Mouse (Mus musculus): ENCODE results near the gene Zfp410.

Gene Zfp410

DNA sequence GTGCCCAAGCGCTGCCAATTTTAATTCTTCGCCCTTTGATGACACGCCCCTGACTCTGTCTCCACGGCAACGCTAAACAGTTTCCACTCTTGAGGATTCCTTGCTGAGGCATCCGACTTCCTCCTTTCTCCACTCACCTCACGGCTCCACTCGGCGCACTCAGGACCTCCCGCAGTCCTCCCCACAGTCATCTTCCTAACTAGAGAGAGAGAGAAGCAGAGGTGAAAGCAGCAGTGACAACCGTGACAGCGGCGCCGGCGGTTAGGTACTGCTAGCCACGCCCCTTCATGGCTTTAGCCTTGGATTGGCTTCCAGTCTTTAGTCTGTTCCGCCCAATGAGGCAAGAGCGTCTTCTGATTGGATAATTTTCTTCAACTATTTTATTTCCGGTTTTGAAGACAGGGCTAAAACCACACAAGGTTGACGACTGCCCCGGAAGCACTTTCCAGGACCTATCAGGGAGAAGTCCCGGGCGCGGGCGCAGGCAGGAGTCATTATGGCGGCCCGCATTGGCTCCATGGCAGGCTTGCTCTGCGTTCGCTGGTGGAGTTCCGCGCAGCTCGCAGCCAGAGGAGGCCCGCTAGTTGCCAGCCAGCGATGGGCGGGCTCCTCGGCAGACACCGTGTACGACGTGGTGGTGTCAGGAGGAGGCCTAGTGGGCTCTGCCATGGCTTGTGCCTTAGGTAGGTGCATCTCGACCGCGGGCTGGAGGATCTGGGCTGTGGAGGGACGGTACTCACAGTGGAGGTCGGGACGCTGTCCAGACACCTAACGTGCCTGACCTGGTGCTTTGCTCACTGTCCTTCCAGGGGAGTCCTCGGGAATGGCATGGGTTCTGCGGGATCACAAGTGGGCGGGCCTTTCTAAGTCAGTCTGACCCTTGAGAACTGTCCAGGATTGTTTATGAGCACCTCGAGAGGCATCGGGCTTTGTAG is 45.2 kb downstream of the Zfp410 start, which contains the start of the genes Coq6 and Fam161b:
Gene Coq6 (plus strand): TSS at position 103 of the 935 bp plus-strand sequence.
Gene Fam161b (minus strand): TSS at position 279 of the 935 bp plus-strand sequence.
- in situ Hi-C loops (cut with MboI): no loop called here

DNA sequence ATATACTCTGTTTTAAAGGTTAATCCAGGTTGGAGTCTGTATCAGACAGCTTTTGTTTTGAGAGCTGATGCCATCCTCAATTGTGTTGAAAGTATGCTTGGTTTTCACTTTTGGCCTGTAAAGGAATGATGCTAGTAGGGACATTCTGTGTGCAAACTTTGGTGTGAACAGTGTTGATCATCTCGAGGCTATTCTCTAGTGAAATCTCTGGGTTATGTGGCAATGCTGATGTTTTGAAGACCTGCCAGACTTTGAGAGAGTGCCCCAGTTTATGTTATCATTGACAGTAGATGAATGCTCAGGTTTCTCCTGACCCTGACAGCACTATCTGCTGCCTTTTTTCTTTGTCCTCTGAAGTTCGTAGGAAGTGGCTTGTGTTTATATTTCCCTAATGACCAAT is 46.2 kb downstream of the Zfp410 start:
- in situ Hi-C loops (cut with MboI): no loop called here

DNA sequence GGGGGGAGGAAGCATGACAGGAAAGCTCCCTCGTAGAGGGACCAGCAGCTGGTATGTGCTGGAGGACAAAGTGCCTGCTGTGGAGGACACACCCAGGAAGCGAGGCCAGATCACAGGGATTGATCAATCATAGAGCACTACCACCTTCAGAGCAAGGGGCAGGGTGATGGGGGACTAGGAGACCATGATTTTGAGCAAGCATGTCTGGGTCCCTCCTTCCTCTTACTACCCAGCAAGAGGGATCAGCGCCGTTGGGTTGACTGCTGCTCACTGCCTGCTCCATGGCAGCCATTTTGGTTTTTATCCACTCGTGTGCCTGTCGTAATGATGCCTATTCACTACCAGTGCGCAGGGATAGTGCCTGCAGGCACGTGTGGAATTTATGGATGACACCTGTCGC is 47.6 kb downstream of the Zfp410 start:
- in situ Hi-C loops (cut with MboI): no loop called here

DNA sequence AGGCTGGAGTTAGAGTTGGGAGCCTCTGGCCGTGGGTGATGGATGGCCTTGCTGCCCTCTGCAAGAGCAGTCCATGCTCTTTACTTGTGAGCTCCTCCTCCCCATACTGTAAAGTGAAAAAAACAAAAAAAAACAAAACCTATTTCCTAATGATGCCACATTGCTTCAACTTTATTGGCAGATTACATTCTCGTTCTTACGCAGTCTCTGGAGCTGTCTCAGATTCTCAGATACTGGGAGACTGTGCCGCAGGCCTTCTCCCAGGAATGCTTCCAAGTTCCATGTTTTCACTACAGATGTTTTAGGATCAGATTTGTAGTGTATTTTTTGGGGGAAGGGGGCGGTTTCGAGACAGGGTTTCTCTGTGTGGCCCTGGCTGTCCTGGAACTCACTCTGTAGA is 48.5 kb downstream of the Zfp410 start:
- in situ Hi-C loops (cut with MboI): no loop called here

DNA sequence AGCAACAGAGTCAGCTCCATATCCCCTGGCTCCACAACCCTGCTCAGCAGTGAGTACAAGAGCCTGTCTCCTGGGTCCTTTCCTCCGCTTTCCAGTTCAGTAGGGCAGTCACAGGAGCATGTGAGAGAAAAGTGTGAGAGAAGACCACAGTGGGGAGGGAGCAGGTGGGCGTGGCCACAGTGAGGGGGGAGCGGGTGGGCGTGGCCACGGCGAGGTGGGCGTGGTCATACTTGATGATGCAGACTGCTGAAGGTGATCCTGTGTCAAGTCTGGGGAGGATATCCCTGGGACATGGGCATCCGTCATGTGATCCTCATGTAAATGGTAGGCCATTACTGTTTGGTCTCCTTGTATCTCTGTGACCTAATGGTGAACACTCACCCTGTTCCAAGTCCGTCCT is 50.3 kb downstream of the Zfp410 start:
- in situ Hi-C loops (cut with MboI): no loop called here

DNA sequence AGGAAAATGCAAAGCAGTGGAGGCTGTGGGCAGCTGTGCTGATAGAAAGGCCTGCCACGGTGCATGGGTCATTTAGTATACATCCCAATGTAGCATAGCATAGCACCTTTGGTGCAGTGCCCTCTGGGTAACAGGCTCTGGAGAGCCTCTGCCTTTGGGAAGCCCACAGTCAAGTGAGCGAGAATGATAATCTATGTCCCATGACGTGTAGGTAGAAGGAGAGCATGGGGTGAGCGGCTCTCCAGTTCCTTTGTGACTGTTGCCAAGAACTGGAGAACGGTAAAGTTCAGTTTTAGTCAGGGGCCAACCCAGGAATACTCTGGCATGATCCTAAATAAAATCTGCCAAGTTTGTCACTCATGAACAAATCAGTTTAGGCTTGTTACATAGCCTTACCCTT is 55.0 kb downstream of the Zfp410 start:
- in situ Hi-C loops (cut with MboI): no loop called here

DNA sequence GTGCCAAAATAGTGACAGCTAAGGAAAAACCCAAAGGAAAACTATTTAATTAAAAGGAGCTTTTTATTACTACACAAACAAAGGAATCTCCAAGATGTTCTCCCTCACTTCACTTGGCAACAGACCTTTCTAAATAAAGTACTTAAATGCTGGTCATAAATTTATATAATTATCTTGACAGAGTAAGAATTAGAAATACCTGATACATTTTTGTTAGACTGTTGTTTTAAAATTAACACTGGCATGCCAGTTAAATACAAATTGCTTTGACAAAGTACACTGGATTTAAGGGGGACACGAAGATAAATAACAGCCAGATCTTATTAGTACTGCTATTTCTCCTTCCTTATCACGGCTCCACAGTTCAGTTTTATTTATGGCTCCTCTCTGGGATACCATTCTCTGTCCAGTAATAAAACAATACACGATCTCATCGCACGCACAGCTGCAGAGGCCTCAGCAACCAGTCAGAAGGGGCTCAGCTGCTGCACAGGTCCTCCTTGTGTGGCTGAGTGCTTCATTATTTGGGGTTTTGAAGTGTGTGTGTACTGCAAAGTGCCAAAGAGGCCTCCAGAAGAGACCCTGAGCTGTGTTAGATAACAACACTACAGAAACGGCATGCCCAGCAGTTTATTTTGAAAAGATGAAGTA is 57.3 kb downstream of the Zfp410 start:
- in situ Hi-C loops (cut with MboI): no loop called here

DNA sequence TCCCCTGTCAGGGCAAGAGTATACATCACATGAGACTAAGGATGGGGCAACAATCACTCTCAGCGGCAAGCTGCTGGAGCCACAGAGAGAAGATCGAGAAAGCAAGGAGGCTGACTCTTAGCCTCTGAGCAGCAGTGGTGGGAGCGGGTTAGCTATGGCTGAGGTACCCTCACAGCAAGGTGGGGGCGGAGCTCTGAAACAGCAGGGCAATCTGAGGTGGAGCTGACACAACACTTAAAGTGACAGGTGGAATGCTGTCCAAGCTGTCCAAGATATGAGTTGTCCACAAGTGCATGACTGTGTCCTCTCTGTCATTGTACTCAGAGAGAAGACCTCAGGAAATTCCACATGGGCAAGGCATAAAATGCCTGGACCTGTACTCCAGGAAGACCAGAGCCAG is 65.7 kb downstream of the Zfp410 start:
- in situ Hi-C loops (cut with MboI): no loop called here

DNA sequence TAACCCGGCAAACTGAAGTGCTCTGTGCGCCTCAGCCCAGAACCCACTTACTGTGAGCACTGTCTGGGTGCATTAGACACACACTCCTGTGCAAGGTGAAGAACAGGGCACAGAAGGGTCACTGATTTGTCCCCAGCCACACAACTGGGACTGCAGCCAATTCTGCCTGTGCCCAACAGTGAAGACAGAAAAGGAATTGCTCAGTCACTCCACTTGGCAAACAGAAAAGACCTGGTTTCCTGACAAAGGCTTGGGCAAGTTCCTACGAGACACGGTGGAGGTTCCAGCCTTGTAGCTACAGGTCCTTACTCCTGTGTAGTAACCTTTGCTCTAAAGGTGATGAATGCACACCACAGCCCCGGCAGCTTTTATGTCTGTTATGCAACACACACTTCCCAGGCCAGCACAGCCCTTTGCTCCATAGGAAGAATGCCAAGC is 68.0 kb downstream of the Zfp410 start:
- in situ Hi-C loops (cut with MboI): no loop called here

DNA sequence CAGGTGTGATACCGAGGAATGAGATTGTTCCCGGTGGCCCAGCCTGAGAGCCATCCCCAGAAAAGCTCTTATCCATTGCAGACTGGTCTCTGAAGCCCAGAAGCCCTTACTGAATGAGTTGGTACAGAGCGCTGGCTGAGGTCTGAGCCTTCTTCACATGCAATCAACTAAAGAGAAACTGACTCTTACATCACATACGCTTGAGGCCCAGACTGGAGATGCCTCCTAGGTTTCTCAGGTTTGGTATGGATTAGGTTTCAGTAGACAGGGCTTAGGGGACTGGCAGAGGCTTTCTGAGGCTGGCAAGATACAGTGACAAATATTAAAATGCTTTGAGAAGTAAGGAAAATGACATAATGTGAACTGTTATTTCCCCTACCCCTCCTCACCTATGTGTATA is 68.8 kb downstream of the Zfp410 start:
- in situ Hi-C loops (cut with MboI): no loop called here

DNA sequence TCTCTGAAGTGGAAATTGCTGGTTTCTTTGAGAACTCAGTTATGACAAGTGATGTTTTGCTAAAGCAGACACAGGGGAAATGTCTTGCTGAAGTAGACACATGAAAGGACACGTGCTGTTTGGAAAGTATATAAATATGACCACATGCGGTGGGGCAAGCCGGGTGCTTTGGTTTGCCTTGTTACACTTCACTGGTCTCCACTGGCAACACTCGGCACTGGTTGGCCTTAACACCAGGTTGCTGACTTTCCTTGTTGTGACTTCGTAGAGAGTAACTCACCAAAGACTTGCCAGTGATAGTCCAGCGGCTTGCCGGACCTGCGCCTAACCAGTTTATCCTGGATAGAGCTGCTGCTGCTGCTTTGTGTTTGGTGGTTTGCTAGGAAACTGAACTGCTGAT is 71.4 kb downstream of the Zfp410 start:
- in situ Hi-C loops (cut with MboI): no loop called here

DNA sequence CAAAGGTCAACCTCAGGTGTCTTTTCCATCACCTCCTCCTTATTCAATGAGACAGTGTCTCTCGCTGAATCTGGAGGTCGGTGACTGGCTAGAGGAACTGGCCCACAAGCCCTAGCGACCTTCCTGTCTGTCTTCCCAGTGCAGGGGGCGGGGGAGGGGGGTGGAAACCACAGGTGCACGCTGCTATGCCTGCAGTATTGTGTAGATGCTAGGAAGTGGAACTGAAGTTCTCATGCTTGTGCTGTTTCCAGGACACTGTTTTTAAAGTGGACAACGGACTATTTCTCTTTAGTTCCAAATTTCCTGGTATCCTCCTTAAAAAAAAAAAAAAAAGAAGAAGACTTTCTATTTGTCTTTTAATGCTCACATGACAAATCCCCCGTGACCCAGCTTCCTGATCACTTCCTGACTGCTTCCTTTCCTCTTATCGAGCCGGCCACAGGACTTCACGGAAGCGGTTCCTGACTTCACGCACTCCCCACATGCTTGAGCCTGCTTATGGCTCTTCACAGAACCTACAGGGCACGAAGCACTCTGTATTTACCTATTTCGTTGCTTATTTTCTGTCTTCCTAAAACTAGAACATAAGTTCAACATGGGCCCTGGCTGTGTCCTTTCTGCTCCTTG is 72.2 kb downstream of the Zfp410 start:
- in situ Hi-C loops (cut with MboI): no loop called here

DNA sequence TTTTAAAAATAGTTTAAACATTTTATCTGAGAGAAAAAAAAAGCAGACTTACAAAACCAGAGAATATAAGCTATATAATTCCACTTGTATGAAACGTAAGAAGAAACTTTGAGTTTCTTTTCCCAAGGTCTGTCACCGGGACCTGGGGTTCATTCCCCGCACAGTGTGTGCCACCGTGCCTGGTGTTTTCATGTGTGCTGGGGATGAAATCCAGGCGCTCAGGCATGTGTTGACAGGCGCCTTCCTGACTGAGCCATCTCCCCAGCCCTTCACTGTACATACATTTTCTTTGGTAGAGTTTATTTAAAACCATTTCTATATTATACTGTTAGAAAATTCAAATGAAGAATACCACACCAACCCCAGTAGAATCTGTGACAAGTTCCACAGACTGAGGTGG is 73.7 kb downstream of the Zfp410 start:
- in situ Hi-C loops (cut with MboI): no loop called here

DNA sequence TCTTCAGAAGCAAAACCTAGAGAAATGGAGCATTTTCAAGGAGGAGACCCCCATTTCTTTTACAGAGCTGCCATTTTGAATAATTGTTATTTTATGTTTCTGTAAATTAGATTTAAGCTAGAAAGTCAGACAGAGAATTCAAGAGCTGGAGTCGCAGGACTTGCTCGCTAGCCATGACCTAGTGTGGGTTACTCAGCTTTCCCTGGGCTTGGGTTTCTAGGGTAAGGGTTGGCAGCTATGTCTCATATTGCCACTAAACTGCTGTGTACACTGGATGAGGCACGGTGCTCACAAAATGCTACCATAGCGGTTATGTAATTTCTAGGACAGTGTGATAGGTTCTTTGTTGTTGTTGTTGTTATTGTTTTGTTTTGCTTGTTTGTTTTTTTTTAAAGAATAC is 76.0 kb downstream of the Zfp410 start:
- in situ Hi-C loops (cut with MboI): no loop called here

Measured in mature B cell (primary cell).